Mouse (Mus musculus): Measurements from ENCODE around the gene Akap3.
A peak's percentile ranks its signal among the peaks of the same experiment; 100 is the strongest.

The Akap3 gene

GRCm38 (mm10) chr6:126852881-126853280 is at the start of gene Akap3:
Akap3 (plus strand) TSS chr6:126853098.
- DNase-seq (ENCODE audit: low spot score), result no peak

- DNase-seq (ENCODE audit: low spot score), result no peak
These were observed 46.1 kb upstream of the Akap3 start for GRCm38 (mm10) chr6:126806783-126807182.

- peak; percentile 24 for DNase-seq (ENCODE audit: low spot score)
These were observed 44.8 kb upstream of the Akap3 start for GRCm38 (mm10) chr6:126808134-126808533.

- DNase-seq (ENCODE audit: low spot score), result no peak
These were observed 44.3 kb upstream of the Akap3 start for GRCm38 (mm10) chr6:126808561-126808960.

GRCm38 (mm10) chr6:126811481-126811880 is 41.4 kb upstream of the Akap3 start:
- DNase-seq (ENCODE audit: low spot score), result no peak

- no peak for DNase-seq (ENCODE audit: low spot score)
These were observed 37.6 kb upstream of the Akap3 start for GRCm38 (mm10) chr6:126815206-126815750.

GRCm38 (mm10) chr6:126816338-126816737 is 36.6 kb upstream of the Akap3 start:
- DNase-seq (ENCODE audit: low spot score), result no peak

GRCm38 (mm10) chr6:126823087-126823486 is 29.8 kb upstream of the Akap3 start:
- DNase-seq (ENCODE audit: low spot score), result no peak

GRCm38 (mm10) chr6:126836628-126837027 is 16.3 kb upstream of the Akap3 start:
- DNase-seq (ENCODE audit: low spot score), result no peak

- DNase-seq (ENCODE audit: low spot score), result peak; percentile 95
These were observed 3.9 kb upstream of the Akap3 start, which contains the start of gene Ndufa9 for GRCm38 (mm10) chr6:126848712-126849704. Ndufa9 (minus strand) TSS chr6:126849136.

GRCm38 (mm10) chr6:126877118-126877517 is 24.2 kb downstream of the Akap3 start:
- no peak for DNase-seq (ENCODE audit: low spot score)

- no peak for DNase-seq (ENCODE audit: low spot score)
These were observed 54.5 kb downstream of the Akap3 start for GRCm38 (mm10) chr6:126907378-126907777.

- no peak for DNase-seq (ENCODE audit: low spot score)
These were observed 55.0 kb downstream of the Akap3 start for GRCm38 (mm10) chr6:126907876-126908275.

GRCm38 (mm10) chr6:126910727-126911126 is 57.8 kb downstream of the Akap3 start:
- no peak for DNase-seq (ENCODE audit: low spot score)

GRCm38 (mm10) chr6:126914928-126915327 is 62.0 kb downstream of the Akap3 start:
- no peak for DNase-seq (ENCODE audit: low spot score)

GRCm38 (mm10) chr6:126921111-126921881 is 68.4 kb downstream of the Akap3 start, which contains the start of gene Dyrk4:
Dyrk4 (minus strand) TSS chr6:126921839.
- DNase-seq (ENCODE audit: low spot score), result peak; percentile 30
